Mouse (Mus musculus): ENCODE measurements at regions not wholly inside any gene's neighbourhood (a gene's known extent, or its start where the extent isn't known, plus 50 kb on each side); places are given as distances from the start of the nearest gene placed in this dataset.

GRCm38 (mm10) chrX:7428621-7429523, 53.2 kb upstream of the Usp27x start:
- Histone ChIP-seq H3K27ac (no peak overlapping the region), H3K9ac (no peak overlapping the region), H3K4me3 (no peak overlapping the region), H3K9me3 (replicated peaks) (no peaks in the 10 kb centered on the region), H3K4me1 (no peaks in the 10 kb centered on the region), H3K36me3 (no peaks in the 10 kb centered on the region), H3K4me2 (replicated peaks) (peak overlapping the region; percentile 20), H3K27me3 (peaks cover 2% of the 10 kb centered on the region)
- WGBS = 45% methylated on average over 20 of the region's 20 CpGs
- ATAC-seq (ENCODE audit: low FRiP score) = peak; percentile 81

All from hindbrain, embryonic 12.5 days (tissue).